Mouse (Mus musculus) left cerebral cortex, adult 9 months (tissue): ENCODE results near the gene Pcx.

ENCODE experiments used
- DNase-seq, 2 experiments: peaks; one replicate each; pipeline ENCODE4 v3.0.0; 2022; ENCODE audit warnings: low spot score in 2 of 2

The Pcx gene

DNA sequence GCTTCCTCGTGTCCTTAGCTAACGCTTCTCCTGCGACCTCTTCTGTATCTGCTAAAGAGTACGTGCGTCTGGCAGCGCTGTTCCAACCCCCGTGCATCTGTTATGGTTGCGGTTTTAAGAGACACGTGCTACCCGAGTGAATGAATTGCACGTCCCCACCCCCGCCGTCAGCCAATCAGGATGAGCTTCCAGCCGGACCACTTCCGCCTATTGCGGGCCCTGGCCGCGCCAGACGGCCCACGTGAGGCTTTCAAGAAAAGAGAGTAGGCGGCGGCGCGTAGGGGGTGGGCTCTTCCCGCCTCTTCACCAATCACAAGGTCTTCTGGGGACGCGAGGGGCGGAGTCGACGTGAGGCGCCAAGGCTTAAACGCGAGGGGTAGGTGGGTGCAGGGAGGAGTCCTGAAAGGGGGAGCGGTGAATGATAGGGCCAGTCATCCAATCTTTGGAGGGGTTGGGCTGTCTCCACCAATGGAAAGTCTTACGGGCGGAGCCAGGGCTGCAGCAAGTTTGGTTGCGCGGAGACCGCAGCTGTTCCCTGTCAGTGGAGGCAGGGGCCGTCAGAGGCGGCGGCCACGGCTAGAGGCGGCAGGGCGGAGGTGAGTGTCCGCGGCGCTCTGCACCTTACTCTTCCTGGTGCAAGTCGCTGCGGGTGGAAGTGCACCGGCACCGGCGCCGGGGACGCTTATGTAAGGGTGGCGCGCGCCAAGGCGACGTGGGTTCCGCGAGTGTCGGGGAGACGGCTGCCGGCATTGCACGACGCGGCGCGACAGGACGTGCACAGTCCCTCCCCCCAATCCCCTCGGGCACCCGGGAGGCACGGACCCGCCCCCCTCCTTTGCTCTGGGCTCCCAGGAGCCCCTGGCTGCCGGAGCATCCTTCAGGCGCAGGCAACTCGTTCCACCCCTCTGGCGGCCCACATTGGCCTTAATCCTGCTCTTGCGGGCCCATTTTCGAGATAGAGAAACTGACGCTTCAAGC is at the start of gene Pcx:
Gene Pcx, plus strand, starts transcription at position 487 of the 978 bp plus-strand sequence.
- peak; percentile 99 to 100 for DNase-seq

DNA sequence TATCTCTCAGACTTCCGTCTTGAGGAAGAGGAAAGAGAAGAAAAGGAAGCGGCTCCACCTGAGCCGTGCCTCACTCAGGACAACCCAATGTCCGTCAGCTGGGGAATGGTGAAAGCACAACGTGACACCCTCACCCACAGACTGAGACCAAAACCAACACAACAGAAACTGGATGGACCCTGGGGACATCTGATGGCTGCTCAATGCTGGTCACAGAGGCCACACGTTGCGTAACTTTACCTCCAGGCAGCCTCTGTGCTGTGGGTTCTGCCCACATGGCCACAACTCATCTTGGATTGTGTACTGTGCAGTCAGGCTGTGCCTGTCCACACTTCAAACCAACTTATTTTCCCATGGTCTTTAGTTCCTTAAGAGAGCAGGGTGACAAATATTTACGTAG is 48.3 kb upstream of the Pcx start:
- no peak for DNase-seq

DNA sequence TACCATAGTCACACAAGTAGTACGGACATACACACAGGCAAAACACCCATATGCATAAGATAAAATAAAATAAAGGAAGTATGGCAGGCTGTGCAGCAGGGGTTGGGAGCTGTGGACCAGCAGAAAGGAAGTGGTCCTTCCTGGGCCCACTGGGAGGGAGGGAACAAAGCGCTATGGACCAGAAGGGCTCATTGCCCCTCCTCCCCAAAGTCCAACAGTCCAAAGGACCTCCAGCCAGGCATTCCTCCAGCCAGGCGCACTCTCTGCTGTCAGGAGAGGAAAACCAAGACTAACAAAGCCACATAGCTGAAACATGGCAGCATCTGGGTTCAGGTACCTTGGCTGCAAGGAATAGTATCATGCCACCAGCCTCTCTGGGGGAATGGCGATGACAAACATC is 45.6 kb upstream of the Pcx start:
- DNase-seq = no peak

DNA sequence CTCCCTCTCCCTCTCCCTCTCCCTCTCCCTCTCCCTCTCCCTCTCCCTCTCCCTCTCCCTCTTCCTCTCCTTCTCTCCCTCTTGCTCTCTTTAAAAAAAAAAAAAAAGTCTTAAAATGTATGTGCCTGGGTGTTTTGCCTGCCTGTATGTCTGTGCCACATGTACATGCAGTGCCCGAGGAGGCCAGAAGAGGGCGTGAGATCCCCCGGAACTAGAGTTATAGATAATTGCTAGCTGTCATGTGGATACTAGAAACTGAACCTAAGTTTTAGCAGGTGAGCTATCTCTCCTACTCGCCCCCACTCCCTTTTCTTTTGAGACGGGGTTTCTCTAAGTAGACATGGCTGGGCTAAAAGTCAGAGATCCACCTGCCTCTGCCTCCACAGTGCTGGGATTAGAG is 41.9 kb upstream of the Pcx start:
- DNase-seq = no peak

DNA sequence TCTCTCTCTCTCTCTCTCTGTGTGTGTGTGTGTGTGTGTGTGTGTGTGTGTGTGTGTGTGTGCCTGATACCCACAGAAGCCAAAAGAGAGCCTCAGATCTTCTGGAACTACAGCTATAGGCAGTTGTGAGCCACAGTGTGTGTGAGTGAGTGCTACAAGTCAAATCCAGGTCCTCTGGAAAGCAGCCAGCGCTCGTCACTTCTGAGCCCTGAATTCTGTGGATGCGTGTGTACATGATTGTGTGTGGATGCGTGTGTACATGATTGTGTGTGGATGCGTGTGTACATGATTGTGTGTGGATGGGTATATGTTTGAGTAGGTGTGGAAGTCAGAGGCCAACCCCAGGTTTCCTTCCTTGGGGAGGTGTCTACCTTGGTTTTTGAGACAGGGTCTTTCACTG is 36.7 kb upstream of the Pcx start:
- no peak for DNase-seq

DNA sequence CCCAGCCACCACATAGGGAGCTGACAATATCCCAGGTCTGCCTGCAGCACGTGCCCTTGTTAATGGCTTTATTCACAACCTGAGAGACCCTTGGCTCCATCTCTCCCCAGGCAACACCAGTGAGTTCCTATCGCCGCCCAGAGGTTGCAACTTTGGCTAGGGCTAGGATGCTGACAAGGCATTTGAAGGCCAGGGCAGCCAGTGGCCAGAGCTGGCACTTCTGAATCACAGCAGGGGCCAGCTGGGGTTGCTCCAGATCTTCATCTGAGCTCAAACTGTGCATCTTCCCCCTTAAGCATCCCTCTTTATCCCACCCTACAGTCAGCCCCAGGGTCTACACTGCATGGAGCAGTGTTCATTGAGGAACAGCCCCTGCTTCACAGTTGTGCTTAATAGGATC is 35.5 kb upstream of the Pcx start:
- DNase-seq = no peak

DNA sequence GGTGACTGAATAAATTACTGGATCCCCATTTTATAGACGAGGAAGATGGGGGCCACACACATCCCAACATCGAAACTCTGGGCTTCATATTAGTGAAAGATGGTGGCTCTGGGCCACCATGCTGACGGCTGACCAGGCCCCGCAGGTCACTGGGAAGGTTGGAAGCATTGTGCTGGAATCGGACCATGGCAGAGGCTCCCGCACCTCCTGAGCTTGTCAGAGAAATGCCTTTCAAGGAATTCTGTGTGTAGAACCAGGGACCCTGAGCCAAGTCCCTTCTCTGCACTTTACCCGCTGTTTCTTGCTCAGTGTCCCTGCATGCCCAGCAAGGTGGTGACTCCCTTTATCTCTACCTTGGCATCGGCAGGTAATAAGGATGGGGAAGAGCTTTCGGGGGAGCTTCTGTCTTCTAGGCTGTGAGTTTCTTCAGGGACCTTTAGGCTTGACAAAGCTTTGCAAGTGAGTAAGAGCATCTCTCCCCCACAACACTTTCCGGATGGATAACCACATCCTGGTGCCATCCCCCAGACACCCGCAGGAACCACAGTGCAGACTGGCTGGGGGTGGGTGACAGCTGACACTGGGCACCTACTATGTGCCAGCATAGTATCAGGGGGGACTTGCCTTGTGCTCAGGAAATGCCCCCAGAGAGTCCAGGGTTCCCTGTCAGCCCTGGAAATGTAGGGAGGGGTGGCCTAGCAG is 34.9 kb upstream of the Pcx start:
- peak in 1 of 2 experiments; percentile 35 for DNase-seq

DNA sequence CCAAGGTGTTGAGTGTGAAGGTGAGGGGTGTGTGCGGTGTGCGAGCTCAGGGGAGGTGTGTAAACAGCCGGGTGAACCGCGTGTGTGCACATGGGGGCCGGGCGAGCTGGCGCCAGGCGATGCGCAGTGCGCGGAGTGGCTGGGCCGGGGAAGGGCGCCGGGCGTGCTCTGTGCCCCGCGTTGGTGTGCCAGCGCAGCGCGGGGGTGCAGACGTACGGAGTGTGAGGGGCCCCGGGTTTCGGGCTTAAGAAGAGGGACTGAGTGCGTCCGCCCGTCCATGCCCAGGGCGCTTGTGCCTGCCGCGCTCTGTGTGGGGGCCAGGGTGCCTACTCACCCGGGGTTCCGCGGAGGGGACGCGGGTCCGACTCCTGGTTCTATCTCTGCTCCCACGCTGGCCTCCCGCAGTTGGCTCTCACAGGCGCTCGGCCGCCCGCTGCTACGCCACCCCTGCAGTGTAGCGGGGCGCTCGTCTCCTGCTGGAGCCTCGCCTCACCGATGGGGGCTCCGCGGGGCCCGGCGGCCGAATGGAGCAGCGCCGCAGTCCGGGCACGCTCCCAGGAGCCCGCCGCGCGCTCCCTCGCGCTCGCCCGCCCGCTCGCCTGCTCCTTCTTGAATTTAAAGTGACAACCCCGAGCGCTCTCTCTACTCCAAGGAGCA is 33.5 kb upstream of the Pcx start:
- DNase-seq = peak in 1 of 2 experiments; percentile 55

DNA sequence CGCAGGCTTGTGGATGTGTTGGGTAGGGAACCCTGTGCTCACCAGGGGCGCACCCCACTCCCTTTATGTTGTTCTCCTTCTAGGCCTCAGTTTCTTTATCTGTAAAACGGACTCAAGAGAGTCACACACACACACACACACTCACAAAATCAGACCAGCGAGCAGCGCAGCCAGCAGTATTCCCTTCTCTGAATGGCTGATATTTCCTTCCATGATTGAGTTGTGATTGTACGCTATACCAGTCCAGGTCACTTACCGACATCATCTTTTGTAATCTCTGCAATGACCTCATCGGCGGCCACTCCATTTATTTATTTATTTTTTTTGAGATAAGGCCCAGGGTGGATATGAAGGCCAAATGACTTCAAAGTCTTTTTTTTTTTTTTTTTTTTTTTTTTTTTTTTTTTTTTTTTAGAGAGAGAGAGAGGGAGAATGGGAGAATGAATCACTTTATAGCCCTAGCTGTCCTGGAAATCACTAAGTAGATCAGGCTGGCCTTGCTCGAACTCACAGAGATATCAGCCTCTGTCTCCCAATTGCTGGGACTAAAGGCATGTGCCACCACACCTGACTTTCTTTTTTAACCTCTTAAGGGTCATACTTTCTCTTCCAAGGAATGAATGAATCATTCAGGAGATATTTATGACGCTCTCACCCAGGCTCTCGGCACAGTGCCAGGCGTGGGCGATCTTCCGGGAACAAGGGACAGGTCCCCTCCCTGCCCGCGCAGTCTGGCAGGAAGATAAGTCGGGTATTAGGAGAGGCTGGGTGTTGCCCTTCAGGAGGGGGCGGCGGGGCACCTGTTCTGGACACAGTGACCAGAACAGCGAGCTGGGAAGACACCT is 32.7 kb upstream of the Pcx start, which contains the start of gene Syt12:
Gene Syt12, minus strand, starts transcription at position 103 of the 845 bp plus-strand sequence.
- peak; percentile 55 to 63 for DNase-seq

DNA sequence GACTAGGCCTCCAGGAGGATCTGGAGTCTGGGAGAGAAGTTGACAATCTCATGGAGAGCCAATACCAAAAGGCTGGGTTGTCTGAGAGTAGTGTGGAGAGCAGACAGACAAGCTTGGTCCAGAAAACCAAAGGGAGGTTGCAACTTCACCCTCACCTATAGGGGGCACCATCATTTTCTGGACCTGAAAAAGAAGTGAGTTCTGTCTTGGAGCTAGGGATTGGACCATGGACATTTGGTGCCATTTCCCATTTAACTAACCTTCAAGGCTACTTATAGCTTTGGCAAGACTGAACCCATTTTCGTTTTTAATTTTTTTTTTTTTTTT is 32.1 kb upstream of the Pcx start:
- DNase-seq = no peak

DNA sequence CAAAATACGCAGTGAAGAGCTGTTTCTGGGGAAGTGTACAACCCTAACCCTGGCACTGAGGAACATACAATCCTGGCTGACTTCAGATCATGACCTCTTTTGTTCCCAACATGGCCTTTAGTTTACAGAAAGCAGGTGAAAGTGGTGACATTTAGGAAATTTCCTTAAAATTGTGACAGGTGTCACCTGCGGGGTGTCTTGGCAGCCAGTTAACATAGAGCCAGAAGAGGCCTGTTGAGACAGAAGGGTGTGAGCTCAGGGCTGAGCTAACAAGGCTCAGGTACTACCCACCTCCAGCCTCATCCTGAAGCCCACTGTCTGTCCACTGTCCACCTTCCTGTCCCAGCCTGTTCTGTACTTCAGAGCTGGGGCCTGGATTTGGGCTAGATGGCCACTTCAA is 30.2 kb upstream of the Pcx start:
- DNase-seq = no peak

DNA sequence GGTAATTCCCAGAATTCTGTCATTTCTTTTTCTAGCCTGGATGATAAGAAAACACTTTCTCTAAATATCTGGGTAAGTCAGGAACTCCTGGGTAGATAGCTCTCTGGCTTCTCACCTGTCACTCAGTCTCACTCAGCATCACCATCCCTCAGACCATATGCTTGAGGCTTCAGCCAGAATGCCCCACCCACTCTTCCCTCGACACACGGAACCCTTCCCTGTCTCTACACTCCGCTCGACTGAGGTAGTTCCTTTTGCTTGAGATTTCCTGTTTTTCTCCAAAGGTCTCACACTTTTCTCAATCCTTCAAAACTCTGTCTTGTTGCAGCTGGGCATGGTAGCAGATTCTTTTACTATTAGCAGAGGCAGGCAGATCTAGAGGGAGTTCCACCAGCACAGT is 28.9 kb upstream of the Pcx start:
- peak in 1 of 2 experiments; percentile 60 for DNase-seq

DNA sequence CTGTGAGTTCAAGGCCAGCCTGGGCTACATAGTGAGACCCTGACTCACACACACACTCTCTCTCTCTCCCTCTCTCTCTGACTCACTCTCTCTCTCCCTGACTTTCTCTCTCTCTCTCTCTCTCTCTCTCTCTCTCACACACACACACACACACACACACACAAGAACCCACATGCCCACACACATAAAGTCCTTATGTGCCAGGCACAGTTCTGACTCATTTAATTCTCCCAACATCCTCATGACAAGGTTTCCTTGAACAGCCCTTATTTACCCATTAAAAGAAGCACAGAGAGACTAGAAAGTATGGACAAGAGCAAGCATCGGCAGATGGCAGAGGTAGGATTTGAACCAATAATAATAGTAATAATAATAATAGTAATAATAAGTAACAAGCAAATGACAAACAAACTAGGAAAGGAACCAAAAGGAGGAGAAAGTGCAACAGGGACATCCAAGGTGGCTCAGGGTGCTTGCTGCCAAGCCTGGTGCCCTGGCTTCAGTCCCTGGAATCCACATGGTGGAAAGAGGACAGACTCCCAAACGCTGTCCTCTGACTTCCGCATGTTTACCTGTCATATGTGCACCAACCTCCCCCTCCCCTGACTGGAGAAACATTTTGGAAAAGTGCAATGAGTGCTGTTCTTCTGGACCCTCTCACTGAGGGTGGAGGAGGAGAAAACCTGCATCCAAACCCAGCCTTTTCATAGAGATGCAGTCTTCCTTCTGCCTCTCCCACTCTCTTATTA is 28.0 kb upstream of the Pcx start:
- DNase-seq = no peak

DNA sequence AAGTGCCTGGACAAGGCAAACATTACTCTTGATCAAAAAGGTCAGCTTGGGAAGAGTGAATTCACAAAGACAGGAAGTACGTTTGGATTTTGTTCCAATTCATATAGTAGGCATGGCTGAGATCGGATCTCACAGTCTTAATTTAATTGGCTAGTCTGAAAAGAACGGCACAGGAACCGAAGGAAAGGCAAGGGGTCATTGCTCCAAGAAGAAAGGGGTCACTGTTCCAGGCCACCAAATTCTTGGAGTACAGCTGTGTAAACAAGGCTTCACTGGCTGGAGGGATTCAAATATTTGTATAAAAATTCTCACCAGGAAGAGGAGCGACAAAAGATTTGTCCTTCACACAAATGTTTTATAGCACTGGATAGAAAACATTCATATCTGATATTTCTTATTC is 25.3 kb upstream of the Pcx start:
- no peak for DNase-seq

DNA sequence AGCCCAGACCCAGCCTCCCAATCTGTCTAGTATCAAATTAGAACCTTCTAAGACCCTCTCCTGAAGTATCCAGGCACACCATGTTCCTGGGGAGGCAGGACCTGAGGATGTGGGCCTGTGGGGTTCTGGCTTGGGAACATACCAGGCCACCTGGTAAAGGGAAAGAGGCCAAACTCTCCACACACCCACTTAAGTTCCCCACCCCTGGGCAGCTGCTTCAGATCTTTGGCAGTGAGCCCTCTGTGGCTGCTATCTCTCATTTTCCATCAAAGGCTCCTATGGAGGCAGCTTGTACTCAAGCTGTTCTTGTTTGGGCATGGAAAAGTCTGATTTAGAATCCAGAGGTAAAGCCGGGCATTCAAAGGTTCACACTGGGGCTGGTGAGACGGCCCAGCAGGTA is 22.4 kb upstream of the Pcx start:
- DNase-seq = no peak

DNA sequence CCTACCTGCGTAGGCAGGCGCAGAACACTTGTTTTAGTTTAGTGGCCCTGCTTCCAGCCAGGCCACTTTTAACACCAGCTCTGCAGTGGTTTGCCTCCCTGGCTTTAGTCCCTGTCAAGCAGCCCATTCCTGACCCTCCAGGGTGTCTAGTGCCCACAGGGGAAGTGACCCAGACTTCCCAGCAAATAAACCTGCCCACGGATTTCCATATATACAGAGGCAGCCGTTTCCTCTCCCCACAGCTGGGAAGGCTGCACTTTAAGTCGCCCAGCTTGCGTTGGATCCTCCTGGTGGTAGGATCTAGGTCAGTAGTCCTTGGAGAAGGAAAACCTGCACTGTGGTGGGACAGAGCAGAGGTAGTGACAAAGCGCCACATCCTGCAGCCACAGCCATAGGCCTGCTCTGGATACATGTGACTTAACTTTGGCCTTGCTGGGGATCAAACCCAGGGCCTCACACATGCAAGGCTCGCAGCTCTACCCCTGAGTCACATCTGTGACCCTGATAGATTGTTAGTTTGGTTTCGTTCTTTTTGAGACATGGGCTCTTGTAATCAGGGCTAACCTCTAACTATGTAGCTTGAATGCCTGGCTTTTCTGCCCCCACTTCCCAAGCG is 19.1 kb upstream of the Pcx start:
- DNase-seq = no peak

DNA sequence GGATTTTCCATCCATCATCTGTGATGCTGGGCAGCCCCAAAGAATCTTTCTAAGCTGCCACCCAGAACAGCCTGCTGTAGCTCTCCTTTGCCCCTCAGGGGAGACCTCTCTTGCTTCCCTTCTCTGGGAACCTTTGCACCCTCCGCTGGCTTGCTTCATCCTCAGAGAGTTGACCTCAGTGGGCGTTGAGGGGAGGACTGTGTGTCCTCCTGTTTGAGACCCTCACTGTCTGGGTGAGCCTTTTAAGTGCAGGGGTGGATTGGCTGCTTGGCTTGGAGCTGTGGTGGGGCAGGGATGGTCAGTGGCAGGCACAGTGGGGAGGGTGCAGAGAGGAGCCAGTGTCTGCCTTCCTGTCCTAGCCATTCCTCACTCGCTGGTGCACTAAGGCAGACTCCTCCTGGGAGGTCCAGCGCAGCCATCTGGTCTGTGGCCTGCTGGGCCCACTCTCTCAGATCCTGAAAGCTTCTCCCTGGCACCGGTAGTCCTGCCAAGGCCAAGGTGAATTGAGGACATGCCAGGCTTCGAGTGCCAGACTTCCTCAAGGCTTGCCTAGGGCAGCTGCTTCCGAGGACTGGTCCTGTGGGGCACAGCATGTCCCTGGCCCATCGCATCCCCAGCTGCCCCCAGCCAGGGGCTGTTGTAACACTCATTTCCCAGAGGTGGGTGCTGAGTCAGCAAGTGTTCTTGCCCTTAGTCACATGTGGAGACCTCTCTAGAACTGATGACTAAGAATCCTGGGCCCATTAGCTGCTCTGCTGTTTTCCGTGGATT is 17.6 kb upstream of the Pcx start:
- no peak for DNase-seq

DNA sequence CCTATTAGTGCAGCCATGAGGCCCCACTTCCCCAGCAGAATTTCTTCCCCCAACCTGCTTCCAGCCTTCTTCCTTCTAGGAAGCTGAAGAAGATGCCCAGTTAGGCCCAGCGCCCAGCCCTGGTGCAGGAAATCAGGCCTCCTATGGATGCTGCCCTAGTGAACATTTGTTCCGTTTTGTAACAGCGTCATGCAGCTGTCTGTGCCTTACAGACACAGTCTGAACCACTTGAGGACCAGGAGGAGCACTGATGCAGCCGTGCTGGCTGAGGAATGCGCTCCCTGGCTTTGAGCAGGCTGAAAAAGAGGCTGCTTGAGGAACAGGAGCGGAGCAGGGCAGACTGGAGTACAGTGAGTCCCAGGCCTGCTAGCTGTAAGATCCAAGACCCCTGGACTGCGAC is 15.6 kb upstream of the Pcx start:
- DNase-seq = no peak

DNA sequence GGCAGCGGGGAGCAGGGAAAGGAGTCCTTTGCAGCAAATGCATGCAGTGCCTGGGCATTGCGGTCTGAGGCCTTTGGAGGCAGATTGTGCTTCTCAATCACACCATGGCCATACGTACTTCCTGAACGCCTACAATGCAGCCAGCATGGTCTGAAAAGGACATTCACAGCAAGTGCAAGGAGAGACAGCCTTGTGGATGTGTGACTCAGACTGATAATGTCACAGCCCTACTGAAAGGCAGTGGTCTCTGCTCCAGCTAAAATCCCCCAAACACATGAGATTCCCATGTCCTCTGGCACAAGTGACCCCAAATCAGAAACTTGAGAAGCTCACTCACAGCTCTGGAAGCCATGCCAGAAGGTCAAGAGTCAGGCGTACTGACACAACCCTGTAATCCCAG is 14.5 kb upstream of the Pcx start:
- no peak for DNase-seq
